Mouse (Mus musculus) CH12.LX (cell line): ENCODE measurements around the gene Ptprm.

ENCODE experiments used
- CTCF ChIP-seq, 2 experiments: IDR thresholded peaks in 1 of 2; conservative IDR thresholded peaks in 1 of 2; 2 replicates each; pipeline ENCODE4 v1.5.1; 2011 to 2012; ENCODE audit warnings: low read depth in 2 of 2, low read length in 2 of 2, improper control_type of control experiment in 1 of 2, inconsistent platforms in 1 of 2, mild to moderate bottlenecking in 1 of 2, moderate library complexity in 1 of 2
- EP300 ChIP-seq: IDR thresholded peaks from 2 replicates; pipeline ENCODE4 v1.6.1; 2011; ENCODE audit warnings: low read length, improper control_type of control experiment

DNA sequence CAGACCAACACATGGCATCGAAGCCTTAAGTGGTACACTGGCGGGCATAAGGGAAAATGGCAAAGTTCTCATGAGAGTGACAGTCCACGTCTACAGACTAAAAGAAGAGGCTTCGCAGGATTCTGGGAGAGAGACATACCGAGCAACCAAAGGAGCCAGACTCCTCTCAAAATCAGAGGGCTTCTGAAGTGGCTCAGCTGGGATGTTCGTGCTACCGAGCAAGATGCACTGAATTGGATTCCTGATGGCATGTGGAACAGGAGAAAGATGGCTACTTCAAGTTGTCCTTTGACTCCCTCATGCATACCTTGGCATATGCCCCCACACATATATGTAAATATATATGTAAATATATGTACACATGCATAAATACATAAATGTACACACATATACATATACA is 115.4 kb downstream of the Ptprm start:
- TF ChIP-seq EP300, result no peak
- TF ChIP-seq CTCF (conservative IDR thresholded peaks at IDR 0.05 in 1 of 2, IDR thresholded peaks at IDR 0.05 in 1 of 2; ENCODE audit: low read depth in 2 of 2, low read length in 2 of 2), result no peak
